Mouse (Mus musculus) liver, embryonic 14.5 days (tissue): ENCODE data around the gene Hivep2. TPM values are rescaled to one million over a fixed set of nuclear protein-coding genes. Genes with fewer than 3 reads are reported as not detected.

Experiments
- ATAC-seq: fragments of 200-750 bp; cut with Nextera tagmentation; 2 replicates; pipeline ENCODE4 v1.8.0; 2017; ENCODE audit warnings: moderate number of reproducible peaks, mild to moderate bottlenecking, moderate library complexity; ENCODE audit not compliant: insufficient read depth
- DNase-seq, 3 experiments: peaks; one replicate each; pipeline ENCODE4 v3.0.0-alpha.2; 2012 to 2013; ENCODE audit warnings: low read depth in 3 of 3, low spot score in 3 of 3
- H3K27ac ChIP-seq: fragments of 300-500 bp; sonication (generic); 2 replicates; pipeline ENCODE4 v1.5.1; 2014; ENCODE audit warnings: moderate library complexity, mild to moderate bottlenecking, control low read depth, inconsistent platforms
- H3K27me3 ChIP-seq: fragments of 300-500 bp; sonication (generic); 2 replicates; pipeline ENCODE4 v1.6.1; 2014; ENCODE audit warnings: mild to moderate bottlenecking, low read length, moderate library complexity; ENCODE audit not compliant: control insufficient read depth, insufficient read depth
- H3K36me3 ChIP-seq: fragments of 300-500 bp; sonication (generic); replicated peaks from 2 replicates; pipeline ENCODE4 v1.6.1; 2014; ENCODE audit warnings: low read depth; ENCODE audit not compliant: control insufficient read depth, insufficient read depth
- H3K4me1 ChIP-seq, 2 experiments: fragments of 200-500 bp in 1 of 2; fragments of 300-500 bp in 1 of 2; sonication (generic) in 1 of 2; replicated peaks; 2 replicates each; pipeline ENCODE4 v1.6.1; 2012 to 2014; ENCODE audit warnings: antibody characterized with exemption in 1 of 2, inconsistent platforms in 1 of 2, low read length in 1 of 2; ENCODE audit not compliant: control insufficient read depth in 2 of 2, insufficient read depth in 2 of 2
- H3K4me2 ChIP-seq: fragments of 300-500 bp; sonication (generic); 2 replicates; pipeline ENCODE4 v1.6.1; 2014; ENCODE audit warnings: low read depth, mild to moderate bottlenecking, control low read depth, moderate library complexity
- H3K4me3 ChIP-seq, 2 experiments: fragments of 200-500 bp in 1 of 2; fragments of 300-500 bp in 1 of 2; sonication (generic) in 1 of 2; 2 replicates each; pipeline ENCODE4 v1.5.1; 2012 to 2014; ENCODE audit warnings: low read depth in 2 of 2, low read length in 2 of 2, mild to moderate bottlenecking in 2 of 2, control low read depth in 1 of 2, inconsistent platforms in 1 of 2, moderate library complexity in 1 of 2; ENCODE audit not compliant: insufficient read depth in 1 of 2
- H3K9ac ChIP-seq: fragments of 300-500 bp; sonication (generic); replicated peaks from 2 replicates; pipeline ENCODE4 v1.6.1; 2014; ENCODE audit warnings: mild to moderate bottlenecking, control low read depth, moderate library complexity
- H3K9me3 ChIP-seq: fragments of 300-500 bp; sonication (generic); 2 replicates; pipeline ENCODE4 v1.6.1; 2016; ENCODE audit warnings: low read length, mixed read lengths; ENCODE audit not compliant: control insufficient read depth
- CTCF ChIP-seq: IDR thresholded peaks from 2 replicates; pipeline ENCODE4 v1.5.1; 2016; ENCODE audit warnings: antibody characterized with exemption, low read depth, control low read depth
- EP300 ChIP-seq: IDR thresholded peaks from 2 replicates; pipeline ENCODE4 v1.6.1; 2016; ENCODE audit warnings: antibody characterized with exemption, low read depth
- WGBS: fragments of 180-500 bp; shearing (Covaris S2); extraction: QIAGEN DNeasy Blood & Tissue Kit; methylation state at CpG from one replicate; pipeline ENCODE4 v1.1.7; 2014; ENCODE audit not compliant: insufficient replicate concordance; 5-methylcytosine and 5-hydroxymethylcytosine counted together
- polyA plus RNA-seq, 2 experiments: library from polyadenylated mRNA; depleted of rRNA in 1 of 2; stranded (reverse) in 1 of 2; unstranded in 1 of 2; fragments of >200 nt; fragmentation: Nextera tagmentation in 1 of 2; extraction: Ambion mirVana in 1 of 2; gene quantifications; 2 replicates each; pipeline versions ENCODE4 v1.2.1 to v1.2.3; 2012 to 2014

The Hivep2 gene
- polyA plus RNA-seq, 2 experiments, result 0.32 to 0.33 TPM

GRCm38 (mm10) chr10:14027751-14028150 lies 61.9 kb downstream of the Hivep2 start:
- 52% methylated on average over 1 of the region's 1 CpGs for WGBS
- Histone ChIP-seq H3K9me3 (no peaks in the 10 kb centered on the region), H3K4me2 (no peak overlapping the region), H3K4me3 (no peak overlapping the region), H3K4me1 (no peaks in the 10 kb centered on the region), H3K27ac (no peak overlapping the region), H3K36me3 (no peaks in the 10 kb centered on the region), H3K27me3 (no peaks in the 10 kb centered on the region), H3K9ac (no peak overlapping the region)
- no peak for ATAC-seq
- TF ChIP-seq EP300 (no peak), CTCF (no peak)
- no peak for DNase-seq

GRCm38 (mm10) chr10:14028956-14029355 lies 63.1 kb downstream of the Hivep2 start:
- Histone ChIP-seq H3K36me3 (no peaks in the 10 kb centered on the region), H3K27ac (no peak overlapping the region), H3K9me3 (no peaks in the 10 kb centered on the region), H3K9ac (no peak overlapping the region), H3K27me3 (no peaks in the 10 kb centered on the region), H3K4me1 (no peaks in the 10 kb centered on the region), H3K4me3 (no peak overlapping the region), H3K4me2 (no peak overlapping the region)
- DNase-seq (no peak), ATAC-seq (no peak)
- WGBS, result 69% methylated on average over 7 of the region's 7 CpGs
- TF ChIP-seq CTCF (no peak), EP300 (no peak)

GRCm38 (mm10) chr10:14030458-14031035 lies 64.7 kb downstream of the Hivep2 start:
- 53% methylated on average over 14 of the region's 14 CpGs for WGBS
- H3K36me3 ChIP-seq, result no peaks in the 10 kb centered on the region
- no peak overlapping the region for H3K4me2 ChIP-seq
- DNase-seq (no peak), ATAC-seq (no peak)
- no peak overlapping the region for H3K27ac ChIP-seq
- no peak overlapping the region for H3K4me3 ChIP-seq
- no peak overlapping the region for H3K9ac ChIP-seq
- TF ChIP-seq CTCF (no peak), EP300 (no peak)
- H3K9me3 ChIP-seq, result no peaks in the 10 kb centered on the region
- H3K4me1 ChIP-seq, result no peaks in the 10 kb centered on the region
- H3K27me3 ChIP-seq, result no peaks in the 10 kb centered on the region

- H3K4me3 ChIP-seq, result no peak overlapping the region
- no peaks in the 10 kb centered on the region for H3K4me1 ChIP-seq
- no peak overlapping the region for H3K9ac ChIP-seq
- no peak overlapping the region for H3K4me2 ChIP-seq
- TF ChIP-seq CTCF, result no peak
- H3K27me3 ChIP-seq, result no peaks in the 10 kb centered on the region
- WGBS, result 79% methylated on average over 2 of the region's 2 CpGs
- ATAC-seq (no peak), DNase-seq (no peak)
- H3K27ac ChIP-seq, result no peak overlapping the region
- no peaks in the 10 kb centered on the region for H3K36me3 ChIP-seq
- no peaks in the 10 kb centered on the region for H3K9me3 ChIP-seq
Measured at GRCm38 (mm10) chr10:14032532-14032931, 66.7 kb downstream of the Hivep2 start.

GRCm38 (mm10) chr10:14034046-14034445 lies 68.2 kb downstream of the Hivep2 start:
- Histone ChIP-seq H3K4me3 (no peak overlapping the region), H3K36me3 (no peaks in the 10 kb centered on the region), H3K27me3 (no peaks in the 10 kb centered on the region), H3K9ac (no peak overlapping the region), H3K4me1 (no peaks in the 10 kb centered on the region), H3K27ac (no peak overlapping the region), H3K9me3 (no peaks in the 10 kb centered on the region), H3K4me2 (no peak overlapping the region)
- no peak for DNase-seq
- ATAC-seq, result no peak
- WGBS, result 75% methylated on average over 7 of the region's 7 CpGs
- TF ChIP-seq EP300 (no peak), CTCF (no peak)
